Mouse (Mus musculus) myocyte (in vitro differentiated cells): ENCODE measurements at regions not wholly inside any gene's neighbourhood (a gene's known extent, or its start where the extent isn't known, plus 50 kb on each side); places are given as distances from the start of the nearest gene placed in this dataset.

Experiments used
- H3K27me3 ChIP-seq: one replicate; pipeline ENCODE4 v1.6.1; 2011; ENCODE audit not compliant: control insufficient read depth, insufficient read depth, insufficient read length
- H3K36me3 ChIP-seq: one replicate; pipeline ENCODE4 v1.6.1; 2011; ENCODE audit not compliant: control insufficient read depth, insufficient read depth
- H3K4me2 ChIP-seq: one replicate; pipeline ENCODE4 v1.6.1; 2011; ENCODE audit warnings: low read depth, control low read depth
- H3K4me3 ChIP-seq: one replicate; pipeline ENCODE4 v1.5.1; 2011; ENCODE audit warnings: mild to moderate bottlenecking, control low read depth, moderate library complexity
- H3K79me2 ChIP-seq: one replicate; pipeline ENCODE4 v1.6.1; 2011; ENCODE audit not compliant: control insufficient read depth, insufficient read depth
- H3ac ChIP-seq: one replicate; pipeline ENCODE4 v1.6.1; 2011; ENCODE audit not compliant: control insufficient read depth, insufficient read length
- CEBPB ChIP-seq: IDR thresholded peaks from 2 replicates; pipeline ENCODE4 v1.6.1; 2011; ENCODE audit warnings: mild to moderate bottlenecking, moderate library complexity; ENCODE audit not compliant: poor library complexity, insufficient read depth, severe bottlenecking
- E2F4 ChIP-seq: IDR thresholded peaks from one replicate; pipeline ENCODE4 v1.6.1; 2011; ENCODE audit warnings: mild to moderate bottlenecking, control low read depth, moderate library complexity; ENCODE audit not compliant: insufficient read depth
- MAX ChIP-seq: IDR thresholded peaks from one replicate; pipeline ENCODE4 v1.6.1; 2011; ENCODE audit warnings: low read depth, mild to moderate bottlenecking, control low read depth
- MYOD1 ChIP-seq, 3 experiments: IDR thresholded peaks; one replicate each; pipeline ENCODE4 v1.6.1; 2011; ENCODE audit warnings: control low read depth in 2 of 3, low read depth in 2 of 3, mild to moderate bottlenecking in 2 of 3, moderate library complexity in 1 of 3; ENCODE audit not compliant: insufficient read length in 2 of 3, control insufficient read depth in 1 of 3
- MYOG ChIP-seq, 3 experiments: IDR thresholded peaks; one replicate each; pipeline ENCODE4 v1.6.1; 2011; ENCODE audit warnings: control low read depth in 2 of 3, low read depth in 2 of 3, mild to moderate bottlenecking in 2 of 3; ENCODE audit not compliant: insufficient read length in 2 of 3, control insufficient read depth in 1 of 3, insufficient read depth in 1 of 3
- POLR2A ChIP-seq: IDR thresholded peaks from one replicate; pipeline ENCODE4 v1.6.1; 2011; ENCODE audit warnings: low read depth, mild to moderate bottlenecking, control low read depth, moderate library complexity; ENCODE audit not compliant: insufficient read length
- POLR2AphosphoS2 ChIP-seq: IDR thresholded peaks from one replicate; pipeline ENCODE4 v1.6.1; 2011; ENCODE audit warnings: low read depth, control low read depth; ENCODE audit not compliant: insufficient read length
- REST ChIP-seq: IDR thresholded peaks from one replicate; pipeline ENCODE4 v1.6.1; 2011; ENCODE audit warnings: mild to moderate bottlenecking, control low read depth, moderate library complexity; ENCODE audit not compliant: insufficient read depth, insufficient read length
- SRF ChIP-seq: IDR thresholded peaks from one replicate; pipeline ENCODE4 v1.6.1; 2011; ENCODE audit warnings: low read depth; ENCODE audit not compliant: control insufficient read depth, insufficient read length
- TCF12 ChIP-seq: IDR thresholded peaks from one replicate; pipeline ENCODE4 v1.6.1; 2011; ENCODE audit warnings: mild to moderate bottlenecking, control low read depth; ENCODE audit not compliant: poor library complexity, insufficient read depth, severe bottlenecking
- TCF3 ChIP-seq: IDR thresholded peaks from one replicate; pipeline ENCODE4 v1.6.1; 2011; ENCODE audit warnings: low read depth, control low read depth; ENCODE audit not compliant: insufficient read length
- USF1 ChIP-seq: IDR thresholded peaks from one replicate; pipeline ENCODE4 v1.6.1; 2011; ENCODE audit warnings: low read depth, mild to moderate bottlenecking, control low read depth, moderate library complexity

- Histone ChIP-seq H3K4me3 (no peak overlapping the region), H3K36me3 (no peaks in the 10 kb centered on the region), H3K4me2 (no peak overlapping the region), H3K27me3 (no peaks in the 10 kb centered on the region), H3ac (no peak overlapping the region), H3K79me2 (no peaks in the 10 kb centered on the region)
- TF ChIP-seq MYOG (IDR thresholded peaks at IDR 0.05; ENCODE audit: control insufficient read depth in 1 of 3, insufficient read depth in 1 of 3, insufficient read length in 2 of 3, low read depth in 2 of 3) (no peak), MAX (no peak), POLR2A (no peak), MYOD1 (IDR thresholded peaks at IDR 0.05; ENCODE audit: control insufficient read depth in 1 of 3, insufficient read length in 2 of 3, low read depth in 2 of 3) (no peak), REST (no peak), E2F4 (no peak), TCF3 (no peak), USF1 (no peak), SRF (no peak), TCF12 (no peak), CEBPB (no peak), POLR2AphosphoS2 (no peak)
Measured at GRCm38 (mm10) chr11:24259668-24260067, 181.8 kb downstream of the Bcl11a start.

- TF ChIP-seq CEBPB (no peak), TCF12 (no peak), MYOG (IDR thresholded peaks at IDR 0.05; ENCODE audit: control insufficient read depth in 1 of 3, insufficient read depth in 1 of 3, insufficient read length in 2 of 3, low read depth in 2 of 3) (no peak), MAX (no peak), MYOD1 (IDR thresholded peaks at IDR 0.05; ENCODE audit: control insufficient read depth in 1 of 3, insufficient read length in 2 of 3, low read depth in 2 of 3) (no peak), SRF (no peak)
- H3K79me2 ChIP-seq = no peaks in the 10 kb centered on the region
- no peak overlapping the region for H3K4me3 ChIP-seq
Measured at GRCm38 (mm10) chr11:24269046-24269445, 191.2 kb downstream of the Bcl11a start.

GRCm38 (mm10) chr11:24281628-24282027, 203.8 kb downstream of the Bcl11a start:
- no peak for TF ChIP-seq MYOG (IDR thresholded peaks at IDR 0.05; ENCODE audit: control insufficient read depth in 1 of 3, insufficient read depth in 1 of 3, insufficient read length in 2 of 3, low read depth in 2 of 3)
- no peak for TF ChIP-seq USF1
- TF ChIP-seq E2F4 = no peak
- no peak for TF ChIP-seq TCF3
- TF ChIP-seq TCF12 = no peak
- no peak for TF ChIP-seq MAX
- no peak for TF ChIP-seq CEBPB
- TF ChIP-seq POLR2AphosphoS2 = no peak
- TF ChIP-seq REST = no peak
- TF ChIP-seq SRF = no peak
- no peak for TF ChIP-seq MYOD1 (IDR thresholded peaks at IDR 0.05; ENCODE audit: control insufficient read depth in 1 of 3, insufficient read length in 2 of 3, low read depth in 2 of 3)
- TF ChIP-seq POLR2A = no peak
- no peak overlapping the region for H3K4me2 ChIP-seq
- no peaks in the 10 kb centered on the region for H3K27me3 ChIP-seq
- H3K4me3 ChIP-seq = no peak overlapping the region
- H3K79me2 ChIP-seq = no peaks in the 10 kb centered on the region
- no peaks in the 10 kb centered on the region for H3K36me3 ChIP-seq
- H3ac ChIP-seq = no peak overlapping the region

More at GRCm38 (mm10) chr11:24269046-24269445, 191.2 kb downstream of the Bcl11a start:
- no peak overlapping the region for H3K4me2 ChIP-seq
- H3ac ChIP-seq = no peak overlapping the region
- no peaks in the 10 kb centered on the region for H3K27me3 ChIP-seq
- no peaks in the 10 kb centered on the region for H3K36me3 ChIP-seq

GRCm38 (mm10) chr11:24282556-24282955, 204.7 kb downstream of the Bcl11a start:
- TF ChIP-seq MYOD1 (IDR thresholded peaks at IDR 0.05; ENCODE audit: control insufficient read depth in 1 of 3, insufficient read length in 2 of 3, low read depth in 2 of 3) = no peak
- TF ChIP-seq SRF = no peak
- TF ChIP-seq MAX = no peak
- TF ChIP-seq MYOG (IDR thresholded peaks at IDR 0.05; ENCODE audit: control insufficient read depth in 1 of 3, insufficient read depth in 1 of 3, insufficient read length in 2 of 3, low read depth in 2 of 3) = no peak
- TF ChIP-seq USF1 = no peak
- Histone ChIP-seq H3K79me2 (no peaks in the 10 kb centered on the region), H3K27me3 (no peaks in the 10 kb centered on the region), H3K4me2 (no peak overlapping the region), H3K4me3 (no peak overlapping the region), H3K36me3 (no peaks in the 10 kb centered on the region), H3ac (no peak overlapping the region)
